Mouse (Mus musculus) ES-E14 (cell line): Measurements from ENCODE around the gene Xcr1.

Source experiments
- CHD2 ChIP-seq: IDR thresholded peaks from 2 replicates; pipeline ENCODE4 v1.6.1; 2014; ENCODE audit warnings: mild to moderate bottlenecking, low read depth, low read length, inconsistent platforms
- MAFK ChIP-seq: IDR thresholded peaks from 2 replicates; pipeline ENCODE4 v1.6.1; 2014; ENCODE audit warnings: mild to moderate bottlenecking, low read depth, low read length, inconsistent platforms; ENCODE audit not compliant: insufficient read depth

DNA sequence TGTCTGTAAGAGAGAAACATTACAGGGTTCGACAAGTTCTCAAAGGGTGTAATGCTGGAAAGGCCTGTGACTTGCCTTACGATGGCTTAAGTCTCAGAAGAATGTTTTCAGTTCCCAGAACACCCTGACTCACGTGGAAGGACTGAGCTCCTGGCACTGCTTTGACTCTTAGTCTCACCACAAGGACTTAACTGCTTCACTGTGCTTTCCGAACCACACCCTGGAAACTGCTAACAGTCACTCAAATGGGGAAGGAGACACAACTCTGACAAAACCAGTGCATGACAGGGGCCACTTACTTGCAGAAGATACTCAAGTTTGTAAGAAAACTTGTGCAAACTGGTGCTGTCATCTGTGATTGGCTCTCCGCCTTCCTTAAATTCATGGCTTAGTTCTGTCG lies 21.6 kb downstream of the Xcr1 start:
- TF ChIP-seq CHD2 (no peak), MAFK (no peak)
